Mouse (Mus musculus) liver, embryonic 11.5 days (tissue): ENCODE results near the gene Apol9a. TPM values are rescaled to one million over a fixed set of nuclear protein-coding genes. Genes with fewer than 3 reads are reported as not detected.
"Not testable (repeated sequence)": the region's sequence is repeated elsewhere in the genome, so short reads cannot be mapped to it uniquely, and the experiment has no call there.

Experiments
- ATAC-seq: fragments of 200-750 bp; cut with Nextera tagmentation; replicated peaks from 2 replicates; pipeline ENCODE4 v1.8.0; 2017; ENCODE audit warnings: moderate number of reproducible peaks, mild to moderate bottlenecking, moderate TSS enrichment, moderate library complexity; ENCODE audit not compliant: low FRiP score
- DNase-seq: peaks from one replicate; pipeline ENCODE4 v3.0.0-alpha.2; 2017; ENCODE audit warnings: low spot score
- H3K27ac ChIP-seq: fragments of 300-500 bp; sonication (generic); 2 replicates; pipeline ENCODE4 v1.5.1; 2014; ENCODE audit warnings: mild to moderate bottlenecking, low read depth, low read length, control low read depth
- H3K27me3 ChIP-seq: fragments of 300-500 bp; sonication (generic); replicated peaks from 2 replicates; pipeline ENCODE4 v1.6.1; 2014; ENCODE audit warnings: low read length, mixed read lengths; ENCODE audit not compliant: control insufficient read depth, insufficient read depth
- H3K36me3 ChIP-seq: fragments of 300-500 bp; sonication (generic); 2 replicates; pipeline ENCODE4 v1.6.1; 2014; ENCODE audit warnings: mild to moderate bottlenecking, low read length, moderate library complexity, mixed read lengths; ENCODE audit not compliant: control insufficient read depth, insufficient read depth
- H3K4me1 ChIP-seq: fragments of 300-500 bp; sonication (generic); replicated peaks from 2 replicates; pipeline ENCODE4 v1.6.1; 2014; ENCODE audit warnings: low read length, mixed read lengths; ENCODE audit not compliant: control insufficient read depth, insufficient read depth
- H3K4me2 ChIP-seq: fragments of 300-500 bp; sonication (generic); 2 replicates; pipeline ENCODE4 v1.6.1; 2014; ENCODE audit warnings: mild to moderate bottlenecking, control low read depth, moderate library complexity
- H3K4me3 ChIP-seq: fragments of 300-500 bp; sonication (generic); 2 replicates; pipeline ENCODE4 v1.5.1; 2014; ENCODE audit warnings: low read depth, low read length, control low read depth
- H3K9ac ChIP-seq: fragments of 300-500 bp; sonication (generic); 2 replicates; pipeline ENCODE4 v1.6.1; 2014; ENCODE audit warnings: low read depth, low read length, control low read depth
- H3K9me3 ChIP-seq: fragments of 300-500 bp; sonication (generic); 2 replicates; pipeline ENCODE4 v1.6.1; 2016; ENCODE audit warnings: low read length, inconsistent platforms, mixed read lengths; ENCODE audit not compliant: control insufficient read depth
- WGBS: fragments of 180-500 bp; shearing (Covaris S2); extraction: QIAGEN DNeasy Blood & Tissue Kit; methylation state at CpG from one replicate; pipeline ENCODE4 v1.1.7; 2014; 5-methylcytosine and 5-hydroxymethylcytosine counted together
- polyA plus RNA-seq: library from polyadenylated mRNA; unstranded; fragments of >200 nt; fragmentation: Nextera tagmentation; extraction: Ambion mirVana; gene quantifications from 2 replicates; pipeline ENCODE4 v1.2.1, GENCODE M21; 2014

The Apol9a gene
- polyA plus RNA-seq, 1 experiment from 2014 or later = not detected

DNA sequence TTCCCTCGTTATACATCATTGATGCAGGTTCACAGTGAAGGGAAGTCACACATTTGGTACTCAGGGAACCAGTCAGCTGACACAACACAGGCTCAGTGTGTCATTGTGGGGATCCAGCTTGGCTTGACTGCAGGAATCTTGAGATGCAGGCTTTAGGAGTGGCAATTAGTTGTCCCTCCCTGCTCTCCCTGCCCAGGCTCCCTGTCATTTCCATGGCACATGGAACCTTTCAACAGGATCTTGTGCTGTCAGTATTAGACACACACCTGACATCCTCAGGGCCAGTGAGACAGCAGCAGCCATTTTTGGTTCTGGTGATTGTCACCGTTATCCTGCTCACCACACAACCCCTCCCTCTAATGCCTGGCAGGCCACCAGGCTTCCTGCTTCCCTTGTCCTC, 4.7 kb upstream of the Apol9a start:
- not testable (repeated sequence) for H3K27ac ChIP-seq, H3K4me1 ChIP-seq, H3K36me3 ChIP-seq, H3K27me3 ChIP-seq, ATAC-seq, H3K9me3 ChIP-seq, H3K4me3 ChIP-seq, H3K9ac ChIP-seq, H3K4me2 ChIP-seq, DNase-seq
- WGBS = 56% methylated on average over 2 of the region's 2 CpGs

GRCm38 (mm10) chr15:77412695-77413094, 1.8 kb upstream of the Apol9a start:
- H3K4me3 ChIP-seq, H3K9me3 ChIP-seq, DNase-seq, ATAC-seq, H3K36me3 ChIP-seq, H3K4me1 ChIP-seq, H3K4me2 ChIP-seq, H3K9ac ChIP-seq, H3K27me3 ChIP-seq, H3K27ac ChIP-seq: not testable (repeated sequence)
- 29% methylated on average over 4 of the region's 4 CpGs for WGBS

- not testable (repeated sequence) for H3K9me3 ChIP-seq, ATAC-seq
- WGBS = 74% methylated on average over 10 of the region's 10 CpGs
Observed at GRCm38 (mm10) chr15:77406370-77406769, 4.6 kb downstream of the Apol9a start.

DNA sequence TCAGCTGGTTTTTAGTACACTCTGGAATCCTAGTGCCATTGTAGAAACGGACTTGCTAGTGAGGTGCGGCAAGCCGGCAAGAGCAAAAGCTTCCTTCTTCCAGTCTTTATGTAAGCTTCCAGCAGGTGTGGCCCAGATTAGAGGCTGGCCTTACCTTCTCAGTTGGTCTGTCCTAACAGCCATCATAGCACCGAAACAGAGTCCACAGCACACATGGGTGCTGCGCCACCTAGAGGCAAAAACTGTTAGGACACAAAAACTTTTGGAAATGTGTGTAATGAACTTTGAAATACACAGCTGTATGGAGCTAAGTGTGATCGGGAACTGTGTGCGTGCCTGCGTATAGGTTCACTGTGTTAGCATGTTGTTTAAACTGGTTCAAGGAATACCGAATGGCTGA, 11.9 kb downstream of the Apol9a start, which contains the start of gene Apol7a:
TSS of gene Apol7a (minus strand) at position 84 of the 400 bp plus-strand sequence.
- H3K4me2 ChIP-seq = not testable (repeated sequence)

More at GRCm38 (mm10) chr15:77406370-77406769, 4.6 kb downstream of the Apol9a start:
- not testable (repeated sequence) for H3K4me2 ChIP-seq, DNase-seq, H3K4me1 ChIP-seq, H3K4me3 ChIP-seq, H3K27ac ChIP-seq, H3K27me3 ChIP-seq, H3K9ac ChIP-seq, H3K36me3 ChIP-seq

GRCm38 (mm10) chr15:77397450-77398132, 13.3 kb downstream of the Apol9a start:
- not testable (repeated sequence) for H3K36me3 ChIP-seq, H3K4me2 ChIP-seq, H3K27me3 ChIP-seq, DNase-seq, H3K4me1 ChIP-seq, ATAC-seq, H3K9me3 ChIP-seq, H3K27ac ChIP-seq, H3K9ac ChIP-seq, H3K4me3 ChIP-seq
- 59% methylated on average over 11 of the region's 11 CpGs for WGBS

More for the DNA sequence above, 11.9 kb downstream of the Apol9a start, which contains the start of gene Apol7a:
- not testable (repeated sequence) for H3K36me3 ChIP-seq, H3K9me3 ChIP-seq, ATAC-seq, H3K27me3 ChIP-seq, DNase-seq, H3K4me1 ChIP-seq, H3K9ac ChIP-seq, H3K4me3 ChIP-seq, H3K27ac ChIP-seq
- WGBS = 53% methylated on average over 9 of the region's 9 CpGs

- WGBS = 53% methylated on average over 3 of the region's 3 CpGs
- H3K4me1 ChIP-seq, H3K9ac ChIP-seq, H3K36me3 ChIP-seq, H3K9me3 ChIP-seq, H3K27me3 ChIP-seq, H3K4me2 ChIP-seq, DNase-seq, ATAC-seq, H3K4me3 ChIP-seq, H3K27ac ChIP-seq: not testable (repeated sequence)
Observed at GRCm38 (mm10) chr15:77393832-77394231, 17.1 kb downstream of the Apol9a start.

- H3K9me3 ChIP-seq = no peaks in the 10 kb centered on the region
- no peak for DNase-seq
- H3K4me1 ChIP-seq = no peaks in the 10 kb centered on the region
- no peak overlapping the region for H3K9ac ChIP-seq
- H3K27me3 ChIP-seq = no peaks in the 10 kb centered on the region
- no peaks in the 10 kb centered on the region for H3K36me3 ChIP-seq
- ATAC-seq = no peak
- no peak overlapping the region for H3K4me3 ChIP-seq
- 83% methylated on average over 2 of the region's 2 CpGs for WGBS
- no peak overlapping the region for H3K4me2 ChIP-seq
- no peak overlapping the region for H3K27ac ChIP-seq
Observed at GRCm38 (mm10) chr15:77387462-77387861, 23.5 kb downstream of the Apol9a start.

DNA sequence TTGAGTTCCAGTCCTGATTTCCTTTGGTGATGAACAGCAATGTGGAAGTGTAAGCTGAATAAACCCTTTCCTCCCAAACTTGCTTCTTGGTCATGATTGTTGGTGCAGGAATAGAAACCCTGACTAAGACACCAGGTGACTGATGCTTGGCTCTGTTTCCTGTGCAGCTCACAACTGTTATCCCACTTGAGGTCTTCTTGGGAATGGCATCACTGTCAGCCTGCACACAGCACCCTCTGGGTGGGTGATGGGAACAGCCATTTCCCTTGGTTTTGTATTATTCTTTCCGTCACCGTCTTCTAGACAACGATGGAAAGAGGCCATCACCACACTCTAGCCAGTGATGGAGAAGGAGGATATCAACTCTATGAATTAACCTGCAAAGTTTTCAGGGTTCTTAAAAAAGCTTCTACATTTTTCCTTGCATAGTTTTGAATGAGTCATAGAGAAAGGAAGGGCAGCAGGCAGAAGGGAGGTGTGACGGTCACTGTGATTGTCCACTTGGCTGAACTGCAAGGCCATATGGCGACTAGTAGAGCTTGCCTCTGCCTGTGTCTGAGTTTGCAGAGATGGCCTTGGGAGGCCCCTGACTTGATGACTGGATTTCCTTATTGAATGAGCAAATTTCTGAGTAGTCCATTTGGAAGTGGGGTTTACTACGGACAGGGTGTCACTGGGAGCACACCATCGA, 26.4 kb downstream of the Apol9a start:
- WGBS = 86% methylated on average over 7 of the region's 7 CpGs

DNA sequence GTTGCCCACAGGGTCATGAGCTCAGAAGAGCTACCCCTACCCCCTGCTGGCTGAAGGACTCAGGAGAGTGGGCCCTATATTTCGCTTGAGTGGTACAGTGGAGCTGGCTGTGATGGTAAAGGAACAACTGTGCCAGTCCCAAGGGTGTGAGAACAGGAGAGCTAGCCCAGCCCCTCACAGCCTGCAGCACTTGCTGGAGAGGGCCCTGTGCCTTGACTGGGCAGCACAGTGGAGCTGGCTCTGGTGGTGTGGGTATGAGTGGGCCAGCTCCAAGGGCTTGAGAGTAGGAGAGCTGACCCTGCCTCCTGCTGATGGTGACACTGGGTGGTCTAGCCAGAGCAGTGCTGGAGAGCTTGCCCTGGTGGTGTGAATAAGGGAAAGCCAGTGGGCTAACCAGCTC, 28.1 kb downstream of the Apol9a start:
- no peaks in the 10 kb centered on the region for H3K36me3 ChIP-seq
- no peaks in the 10 kb centered on the region for H3K27me3 ChIP-seq
- DNase-seq = no peak
- H3K9me3 ChIP-seq = no peaks in the 10 kb centered on the region
- WGBS = 76% methylated on average over 1 of the region's 1 CpGs
- H3K9ac ChIP-seq = no peak overlapping the region
- no peak overlapping the region for H3K4me2 ChIP-seq
- no peak; the same call in 1 of the 2 replicates for ATAC-seq
- no peak overlapping the region for H3K27ac ChIP-seq
- H3K4me1 ChIP-seq = no peaks in the 10 kb centered on the region
- no peak overlapping the region for H3K4me3 ChIP-seq

More for the DNA sequence above, 26.4 kb downstream of the Apol9a start:
- H3K27ac ChIP-seq = no peak overlapping the region
- no peaks in the 10 kb centered on the region for H3K36me3 ChIP-seq
- ATAC-seq = no peak
- H3K4me1 ChIP-seq = no peaks in the 10 kb centered on the region
- H3K27me3 ChIP-seq = no peaks in the 10 kb centered on the region
- no peak overlapping the region for H3K4me3 ChIP-seq
- no peak overlapping the region for H3K9ac ChIP-seq
- H3K9me3 ChIP-seq = no peaks in the 10 kb centered on the region
- no peak for DNase-seq
- no peak overlapping the region for H3K4me2 ChIP-seq
